Mouse (Mus musculus): Measurements from ENCODE around the gene Olfm3.

The Olfm3 gene

DNA sequence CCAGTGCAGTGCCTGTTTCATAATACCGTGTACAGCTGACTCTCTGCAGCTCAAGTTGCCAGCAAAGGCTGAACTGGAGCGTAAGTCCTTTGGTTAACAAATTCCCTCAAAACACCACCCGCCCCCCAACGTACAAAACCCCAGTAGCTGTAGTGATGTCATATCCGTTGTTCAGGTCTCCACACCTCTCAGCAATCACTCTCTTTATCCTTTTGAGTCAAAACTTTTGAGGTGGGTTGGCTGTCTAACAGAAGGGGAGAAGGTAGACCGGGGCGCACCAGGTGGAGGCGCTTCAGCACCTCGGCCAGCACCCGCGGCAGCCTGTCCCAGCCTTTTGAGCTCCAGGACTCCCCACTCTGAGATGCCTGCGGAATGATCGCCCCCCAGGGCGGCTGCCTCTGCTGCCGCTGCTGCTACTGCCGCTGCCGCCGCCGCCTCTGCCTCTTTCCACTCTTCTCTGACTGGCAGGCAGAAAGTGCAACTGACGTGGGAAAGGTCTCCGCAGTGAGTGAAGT, at the start of gene Olfm3:
Olfm3 (plus strand) TSS at position 155 of the 515 bp plus-strand sequence.
- no peak for DNase-seq (ENCODE audit: low spot score in 2 of 2)

DNA sequence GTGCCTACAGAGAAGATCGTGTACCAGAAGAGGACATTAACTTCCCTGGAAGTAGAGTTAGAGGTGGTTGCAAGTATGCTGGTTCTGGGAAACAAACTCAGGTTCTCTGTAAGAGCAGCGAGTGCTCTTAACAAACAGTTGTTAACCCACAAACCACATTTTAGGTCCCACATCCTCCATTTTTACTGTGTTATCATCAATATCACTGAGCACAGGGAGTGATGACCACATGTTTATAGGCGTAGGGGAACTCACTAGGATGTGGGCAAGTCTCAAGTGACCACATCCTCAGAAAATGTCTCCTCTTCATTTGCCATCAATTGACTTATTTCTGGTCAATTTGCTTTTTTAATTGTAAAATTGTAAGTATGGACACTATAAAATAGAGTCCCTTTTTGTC, 14.1 kb upstream of the Olfm3 start:
- DNase-seq (ENCODE audit: low spot score in 2 of 2): no peak

DNA sequence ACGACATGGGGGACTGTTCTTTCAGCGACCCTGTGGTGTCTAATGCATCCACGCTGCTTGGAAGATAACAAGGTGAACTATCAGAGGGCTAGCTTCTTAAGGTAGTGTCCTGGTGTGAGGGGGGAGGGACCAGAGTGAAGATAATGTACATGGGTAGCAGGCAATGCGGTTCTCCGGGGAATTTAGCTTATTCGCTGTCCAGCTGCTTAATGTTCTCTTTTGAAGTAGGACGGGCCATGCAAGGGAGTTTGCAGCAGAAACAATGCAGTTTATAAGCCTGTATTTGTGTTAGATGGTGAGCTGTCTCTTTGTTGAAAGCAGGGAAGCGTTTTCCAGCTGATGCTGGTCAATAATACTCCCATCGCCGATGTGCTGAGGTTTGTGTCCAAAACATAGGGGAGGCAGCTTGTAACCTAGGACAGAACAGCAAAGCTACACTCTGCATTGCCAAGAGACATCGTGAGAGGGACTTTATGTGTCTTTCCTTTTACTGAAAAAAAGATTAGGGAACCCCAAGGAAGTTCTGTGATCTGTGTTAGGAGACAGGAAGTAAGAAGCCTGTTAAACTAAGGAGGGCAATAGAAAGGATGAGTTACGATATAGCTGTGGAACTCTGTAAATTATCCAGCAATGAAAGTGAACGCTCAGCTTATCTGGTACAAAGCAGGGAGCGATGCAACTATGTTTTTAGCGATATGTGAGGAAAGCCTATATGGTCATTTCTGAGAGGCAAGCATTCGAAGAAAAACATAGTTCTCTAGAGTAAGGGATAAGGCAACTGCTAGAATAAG, 950 bp downstream of the Olfm3 start:
- no peak for DNase-seq (ENCODE audit: low spot score in 2 of 2)

DNA sequence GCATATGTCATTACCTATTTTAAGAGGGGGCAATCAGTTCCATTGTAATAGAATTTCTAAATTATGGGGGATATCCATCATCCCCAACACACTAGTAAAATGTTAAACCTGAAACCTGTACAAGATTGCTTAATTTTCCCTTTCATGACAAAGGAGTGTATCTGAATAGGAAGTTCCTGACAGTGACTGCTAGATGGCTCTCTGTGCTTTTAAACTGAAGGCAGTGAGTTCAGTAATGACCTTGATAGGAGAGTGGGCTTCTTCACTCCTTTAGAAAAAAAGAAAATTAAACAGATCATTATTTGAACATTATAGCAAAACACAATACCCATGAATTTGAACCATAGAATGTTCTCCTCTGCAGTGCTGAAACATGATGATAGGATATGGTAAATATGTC, 3.7 kb downstream of the Olfm3 start:
- no peak for DNase-seq (ENCODE audit: low spot score in 2 of 2)

DNA sequence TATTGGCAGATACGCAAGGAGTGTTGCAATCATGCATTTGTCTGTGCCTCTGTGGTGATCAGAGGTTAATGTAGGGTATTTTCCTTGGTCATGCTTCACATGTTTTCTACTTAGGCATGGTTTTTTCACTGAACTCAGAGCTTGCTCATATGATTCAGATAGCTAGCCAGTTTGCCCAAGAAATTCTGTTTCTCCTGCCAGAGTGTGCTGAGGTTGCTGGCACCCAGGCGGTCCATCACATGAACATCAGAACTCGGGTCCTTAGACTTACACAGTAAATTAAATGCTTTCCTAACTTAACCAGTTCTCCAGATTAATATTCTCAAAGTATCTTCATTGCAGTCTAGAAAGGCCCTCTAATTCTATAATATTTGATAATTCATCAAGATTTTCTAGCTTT, 5.0 kb downstream of the Olfm3 start:
- no peak for DNase-seq (ENCODE audit: low spot score in 2 of 2)

DNA sequence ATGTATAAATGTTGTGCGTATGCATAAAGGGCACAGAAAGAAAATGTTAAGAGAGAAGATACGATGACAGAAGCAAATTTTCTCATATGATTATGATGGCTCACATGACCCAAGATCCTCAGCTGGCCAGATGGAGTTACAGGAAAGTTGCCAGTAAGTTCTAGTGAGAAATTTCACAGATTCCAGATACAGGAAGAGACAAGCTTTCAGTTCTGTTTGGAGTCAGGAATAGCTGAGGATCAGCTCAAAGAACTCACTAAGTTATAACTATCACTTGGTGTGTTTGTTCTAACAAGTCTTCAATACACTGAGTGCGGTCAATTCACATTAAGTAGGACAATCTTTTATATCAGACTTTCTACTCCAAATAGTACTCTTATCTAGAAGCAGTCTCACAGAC, 16.2 kb downstream of the Olfm3 start:
- DNase-seq (ENCODE audit: low spot score in 2 of 2): no peak

DNA sequence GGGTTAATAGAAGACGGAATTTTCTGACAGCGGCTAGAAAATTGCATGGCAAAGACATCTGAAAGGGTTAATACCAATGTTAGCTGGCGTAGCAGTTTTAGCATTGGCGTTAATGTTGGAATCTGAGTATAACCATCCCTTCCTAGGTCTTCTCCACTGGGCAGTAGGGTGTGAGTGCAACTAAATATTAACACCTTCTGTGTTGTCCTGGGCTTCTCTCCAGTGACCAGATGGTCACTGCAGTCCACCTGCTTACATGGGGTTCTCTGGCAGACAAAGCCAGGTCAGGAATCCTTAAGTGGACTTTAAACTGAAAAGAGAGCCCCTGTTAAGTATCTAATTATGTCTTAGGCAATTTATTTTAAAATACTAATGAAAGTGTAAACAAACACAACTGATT, 25.7 kb downstream of the Olfm3 start:
- no peak for DNase-seq (ENCODE audit: low spot score in 2 of 2)

DNA sequence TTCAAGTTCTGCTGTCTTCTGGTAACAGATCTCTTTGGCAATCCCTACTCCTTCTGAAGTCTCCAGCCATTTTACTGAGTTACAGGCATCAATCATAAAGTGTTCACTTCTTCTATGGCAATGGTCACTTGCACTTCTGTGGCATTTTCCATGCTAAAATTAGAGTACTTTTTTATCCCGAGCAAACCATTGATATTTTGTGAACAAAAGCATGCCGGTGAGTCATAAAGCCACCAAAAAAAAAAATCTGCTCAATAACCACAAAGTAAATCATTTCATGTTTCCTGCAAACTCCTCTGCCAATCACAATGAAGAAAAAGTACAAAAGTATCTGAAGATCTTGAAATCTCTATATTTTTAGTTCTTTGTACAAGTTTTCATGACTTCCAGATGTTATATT, 26.5 kb downstream of the Olfm3 start:
- no peak for DNase-seq (ENCODE audit: low spot score in 2 of 2)

DNA sequence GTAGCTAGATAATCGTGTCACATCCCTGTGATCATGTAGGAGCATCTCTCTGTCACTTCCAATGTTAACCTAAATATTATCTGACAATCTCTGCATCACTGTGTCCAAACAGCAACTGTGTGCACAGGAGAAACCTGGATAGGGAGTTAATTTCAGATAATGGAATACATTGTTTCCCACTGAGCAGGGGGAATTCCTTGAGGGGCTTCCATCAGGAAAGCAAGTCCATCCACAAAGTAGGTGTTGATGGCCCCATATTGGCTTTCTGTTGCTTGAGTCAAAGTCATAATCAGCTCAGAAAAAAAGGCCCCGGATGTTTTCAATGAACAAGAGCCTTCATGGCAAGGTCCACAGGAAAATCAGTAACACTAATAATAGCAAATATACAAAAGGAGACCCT, 26.9 kb downstream of the Olfm3 start:
- DNase-seq (ENCODE audit: low spot score in 2 of 2): no peak

DNA sequence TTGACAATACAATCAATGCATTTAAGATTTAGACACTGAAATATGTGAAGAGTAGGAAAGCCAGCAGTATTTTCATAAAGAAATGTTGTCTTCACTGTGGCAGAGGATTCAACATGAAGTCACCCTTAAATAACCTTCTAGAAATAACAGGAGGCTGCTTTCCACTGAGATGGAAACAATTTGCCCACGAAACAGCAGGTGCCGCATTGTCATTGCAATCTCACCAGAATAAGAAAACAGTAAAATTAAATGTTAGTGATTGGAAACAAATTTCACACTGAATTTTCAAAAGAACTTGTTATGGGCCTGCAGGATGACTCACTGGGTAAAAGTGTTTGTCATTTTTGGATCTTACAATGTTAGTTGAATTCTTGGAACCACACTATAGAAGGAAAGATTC, 29.0 kb downstream of the Olfm3 start:
- no peak for DNase-seq (ENCODE audit: low spot score in 2 of 2)

DNA sequence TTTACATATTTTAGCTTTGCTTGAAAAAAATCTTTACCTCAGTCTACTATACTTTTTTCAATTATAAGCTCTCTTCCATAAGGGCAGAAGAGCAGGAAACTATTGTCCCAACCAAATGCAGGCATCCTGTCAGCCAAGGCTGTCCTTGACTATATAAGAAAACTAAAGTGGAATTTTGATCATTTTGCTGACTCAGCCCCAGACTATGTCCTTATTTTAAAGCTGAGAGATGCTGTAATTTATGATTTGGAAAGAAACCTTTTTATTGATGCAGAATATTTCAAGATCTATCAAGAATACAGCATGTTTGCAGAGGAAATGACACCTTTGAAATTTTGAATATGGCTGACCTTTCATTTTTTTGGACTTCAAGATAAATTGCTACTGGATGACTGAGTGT, 51.0 kb downstream of the Olfm3 start:
- DNase-seq (ENCODE audit: low spot score in 2 of 2): no peak

DNA sequence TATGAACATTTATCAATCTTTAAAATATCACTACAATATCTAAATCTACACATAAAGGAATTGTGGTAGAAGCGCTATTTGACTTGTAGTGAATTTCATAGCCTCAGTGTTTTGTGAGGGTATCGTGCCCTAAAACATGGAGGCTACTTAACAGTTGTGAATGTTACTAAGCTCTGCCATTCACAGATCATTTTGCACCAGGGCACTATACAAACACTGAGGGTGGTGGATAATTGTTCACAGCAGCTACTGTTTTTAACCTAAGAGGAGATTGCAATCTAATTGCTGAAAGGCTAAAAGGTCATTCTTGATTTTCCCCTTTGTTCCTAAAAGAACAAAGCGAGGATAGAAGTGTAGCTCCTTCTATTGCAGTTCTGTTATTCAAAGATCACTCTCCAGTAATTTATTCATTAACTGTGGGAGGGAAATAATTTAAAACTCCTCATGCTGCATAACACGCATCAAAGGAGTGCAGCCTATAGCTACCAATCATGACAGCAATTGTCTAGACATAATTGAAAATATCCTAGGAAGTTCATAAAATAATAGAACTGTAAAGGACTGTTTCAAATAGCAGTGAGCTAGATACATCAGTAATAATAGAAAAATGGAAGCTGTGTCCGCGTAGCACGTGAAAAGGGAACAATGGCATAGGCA, 55.6 kb downstream of the Olfm3 start:
- DNase-seq (ENCODE audit: low spot score in 2 of 2): no peak

DNA sequence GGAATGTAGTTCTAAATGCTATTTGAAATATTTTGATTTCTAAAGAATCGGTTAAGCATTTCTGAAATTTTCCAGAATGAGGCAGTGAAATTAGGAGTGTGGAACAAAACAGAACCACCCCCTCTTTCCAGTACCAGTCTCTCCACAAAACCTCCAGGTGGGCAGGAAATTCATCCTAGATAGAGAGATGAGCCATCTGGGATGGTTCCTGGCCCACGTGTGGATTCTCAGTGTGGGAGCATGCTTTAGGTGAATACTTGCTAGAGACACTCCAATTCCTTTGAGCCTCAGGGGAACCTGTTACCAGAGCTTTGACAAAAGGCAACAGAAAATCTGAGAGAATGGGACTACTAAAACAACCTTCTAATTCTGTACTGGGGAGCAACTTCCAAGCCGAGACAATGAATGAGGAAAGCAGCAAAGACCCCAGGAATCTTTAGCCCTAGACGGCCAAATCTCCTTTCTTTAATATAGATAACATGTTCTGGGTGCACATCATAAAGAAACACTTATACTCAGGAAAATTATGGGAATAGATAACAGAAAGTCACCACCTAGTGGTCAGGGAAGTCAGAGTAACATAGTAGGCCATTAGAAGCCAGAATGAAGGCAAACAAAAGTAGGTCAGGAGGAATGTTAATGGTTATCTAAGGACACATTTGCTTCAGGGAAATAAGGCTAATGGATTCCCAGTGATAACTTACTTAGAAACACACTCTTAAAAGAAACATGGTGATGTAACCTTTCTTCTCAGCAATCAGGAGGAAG, 58.6 kb downstream of the Olfm3 start:
- DNase-seq (ENCODE audit: low spot score in 2 of 2): no peak

DNA sequence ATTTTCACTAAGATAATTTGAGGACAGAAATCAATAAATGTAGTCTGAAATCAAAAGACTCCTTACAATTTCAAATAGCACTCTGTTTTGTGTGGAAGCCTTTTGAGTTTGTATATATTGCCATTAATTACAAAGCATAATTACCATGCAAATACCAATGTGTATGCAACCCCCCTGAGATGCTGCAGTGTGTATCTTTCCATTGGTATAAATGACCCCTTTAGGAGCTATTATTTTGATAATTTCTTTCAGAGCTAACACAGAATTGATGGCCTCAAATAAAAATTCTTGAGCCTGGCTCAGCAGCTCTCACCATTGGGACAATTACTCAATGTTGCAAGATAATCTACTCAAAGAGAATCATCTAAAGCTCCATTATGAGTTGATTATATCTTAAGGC, 67.3 kb downstream of the Olfm3 start:
- no peak for DNase-seq (ENCODE audit: low spot score in 2 of 2)

DNA sequence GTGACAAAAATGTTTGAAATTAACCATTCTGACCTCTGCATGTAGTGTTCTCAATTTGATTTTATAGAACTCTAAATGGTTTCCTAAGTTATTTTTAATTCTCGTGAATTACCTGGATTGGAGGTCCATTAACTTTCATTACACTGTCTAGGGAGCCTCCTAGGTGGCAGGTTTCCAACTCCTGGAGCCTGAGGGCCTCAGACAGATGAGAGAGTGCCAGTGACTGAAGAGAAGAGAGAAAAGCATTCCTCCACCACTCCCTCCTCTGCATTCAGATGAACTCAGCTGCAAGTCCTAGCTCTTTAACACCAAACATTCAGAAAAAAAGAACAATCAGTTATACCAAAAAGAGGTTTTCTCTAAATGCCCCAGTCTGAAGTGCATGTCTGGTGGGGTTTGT, 68.6 kb downstream of the Olfm3 start:
- no peak for DNase-seq (ENCODE audit: low spot score in 2 of 2)

DNA sequence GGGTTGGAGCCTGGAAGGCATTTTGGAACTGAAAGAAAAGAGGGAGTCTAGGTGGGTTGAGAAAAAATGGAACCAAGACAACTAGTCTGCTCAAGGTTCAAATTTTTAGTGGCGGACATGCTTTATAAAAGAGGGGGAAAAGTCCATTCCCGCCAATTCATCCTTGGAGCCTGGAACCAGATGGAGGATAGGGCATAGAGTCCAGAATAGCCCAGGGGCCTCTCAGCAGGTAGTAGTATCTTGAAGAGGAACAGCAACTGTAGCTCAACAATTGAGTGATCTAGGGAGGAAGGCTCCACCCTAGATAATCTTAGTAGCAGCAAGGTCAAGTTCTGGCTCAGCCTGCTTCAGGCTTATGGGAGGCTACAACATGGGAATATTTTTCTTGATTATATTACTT, 87.0 kb downstream of the Olfm3 start:
- DNase-seq (ENCODE audit: low spot score in 2 of 2): no peak

DNA sequence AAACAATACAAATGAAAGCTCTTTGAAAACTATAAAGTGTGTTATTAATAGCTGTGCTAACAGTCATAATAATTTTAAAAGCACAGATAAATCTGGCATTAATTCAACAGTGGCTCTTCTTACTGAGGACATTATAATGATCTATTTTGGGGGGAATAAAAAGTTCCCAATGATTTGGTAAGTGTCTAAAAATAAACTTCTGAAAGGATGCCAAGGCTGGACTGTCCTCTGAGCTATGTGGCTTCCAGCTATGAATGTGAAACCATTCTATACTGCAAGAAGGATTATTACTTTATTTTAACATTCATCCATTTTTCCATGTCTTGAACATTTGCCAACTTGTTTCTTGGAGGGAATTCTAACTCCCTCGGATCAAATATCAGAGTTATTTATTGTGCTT, 92.1 kb downstream of the Olfm3 start:
- DNase-seq (ENCODE audit: low spot score in 2 of 2): no peak

DNA sequence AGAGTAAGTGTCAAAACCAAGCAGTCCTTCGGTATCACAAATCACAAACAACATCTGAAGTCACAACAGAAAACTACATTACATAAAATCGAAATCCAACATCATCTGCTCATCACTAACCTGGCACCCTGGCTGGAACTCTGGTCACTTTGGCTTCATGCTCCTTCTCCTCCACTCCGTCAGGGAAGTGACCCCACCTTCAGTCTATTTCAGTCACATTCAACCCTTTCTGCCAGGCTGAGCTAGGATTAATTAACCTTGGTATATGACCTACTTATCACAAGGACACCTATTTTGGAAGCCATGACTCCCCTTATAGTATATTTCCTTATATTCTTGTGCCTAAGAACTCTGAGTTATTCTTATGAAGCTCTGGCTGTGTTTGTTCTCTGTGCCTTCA, 123.7 kb downstream of the Olfm3 start:
- no peak for DNase-seq (ENCODE audit: low spot score in 2 of 2)

DNA sequence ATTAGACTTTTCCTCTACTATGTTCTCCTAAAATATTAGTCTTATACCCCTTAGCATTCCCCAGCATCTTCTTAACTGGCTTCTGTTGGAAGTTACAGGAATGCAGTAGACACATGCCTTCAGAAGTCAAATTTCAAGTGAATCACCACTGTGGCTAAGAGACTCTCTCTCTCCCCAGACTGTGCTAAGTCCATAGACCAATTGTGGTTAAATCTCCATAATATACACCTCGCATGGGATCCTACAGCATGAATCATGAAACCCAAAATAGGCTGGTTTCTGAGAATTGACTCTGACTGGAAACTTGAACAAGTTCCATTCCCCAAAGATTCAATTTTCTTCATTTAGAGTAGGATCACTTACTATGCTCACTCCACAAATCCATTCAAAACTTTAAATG, 124.2 kb downstream of the Olfm3 start:
- no peak for DNase-seq (ENCODE audit: low spot score in 2 of 2)

DNA sequence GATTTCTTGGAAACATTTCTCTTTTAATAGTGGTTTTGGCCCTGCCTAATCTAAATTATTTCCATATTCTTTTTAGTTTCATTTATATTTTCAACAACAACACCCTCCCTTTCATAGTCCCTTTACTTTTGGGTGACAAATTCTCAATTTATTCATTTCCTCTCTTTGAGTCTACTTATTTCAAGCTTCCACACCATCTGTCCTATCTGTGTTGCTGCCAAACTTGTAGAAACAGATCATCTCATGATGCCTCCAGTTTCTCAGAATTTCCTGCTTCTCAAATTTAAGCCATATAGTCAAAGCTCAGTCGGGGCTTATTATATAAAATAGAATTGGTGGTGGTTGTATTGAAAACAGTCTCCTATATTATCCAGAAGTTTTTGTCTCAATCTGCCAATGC, 124.7 kb downstream of the Olfm3 start:
- DNase-seq (ENCODE audit: low spot score in 2 of 2): no peak

DNA sequence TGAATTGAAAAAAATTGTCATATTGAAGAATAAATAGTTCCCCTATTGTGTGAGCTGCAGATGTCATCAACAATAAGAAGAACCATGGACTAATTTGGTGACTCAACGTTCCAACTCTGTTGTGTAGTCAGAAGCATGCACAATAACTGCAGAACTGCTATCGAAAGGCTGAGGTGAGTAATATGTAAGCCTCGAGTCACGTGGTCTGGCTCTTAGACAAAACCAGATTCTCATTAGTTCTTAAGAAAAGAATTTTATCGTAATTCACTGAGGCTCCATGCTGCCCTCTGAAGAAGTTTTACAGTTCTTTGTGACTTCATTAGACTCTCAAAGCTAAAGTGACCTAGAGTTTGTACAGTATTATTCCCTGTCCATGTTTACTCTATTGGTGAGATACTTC, 145.2 kb downstream of the Olfm3 start:
- DNase-seq (ENCODE audit: low spot score in 2 of 2): no peak

DNA sequence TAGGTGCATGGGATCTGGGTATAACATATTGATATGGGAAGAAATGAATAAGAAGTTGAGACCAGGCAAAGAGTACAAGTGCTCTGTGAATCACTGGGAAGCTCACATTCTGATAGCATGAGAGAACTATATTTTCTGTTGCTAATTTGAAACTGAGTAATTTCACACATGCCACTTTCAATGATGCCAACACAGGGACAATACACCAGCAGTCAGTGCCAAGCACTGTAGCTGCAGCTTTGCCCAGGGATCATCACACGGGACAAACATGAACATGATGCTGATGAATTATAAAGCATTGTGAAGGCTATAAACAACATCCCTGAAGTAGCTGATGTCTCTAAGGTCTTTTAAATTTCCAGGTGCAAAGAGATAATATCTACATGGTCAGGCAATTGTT, 161.0 kb downstream of the Olfm3 start:
- no peak for DNase-seq (ENCODE audit: low spot score in 2 of 2)
